Mouse (Mus musculus): ENCODE results near the gene Acly.

Acly gene

GRCm38 (mm10) chr11:100505997-100506396 lies 21.8 kb downstream of the Acly start:
- no peak for DNase-seq (ENCODE audit: low read depth)

- DNase-seq (ENCODE audit: low read depth) = no peak
Observed at GRCm38 (mm10) chr11:100504990-100505660, 22.7 kb downstream of the Acly start.

GRCm38 (mm10) chr11:100501321-100501720 lies 26.5 kb downstream of the Acly start:
- DNase-seq (ENCODE audit: low read depth) = no peak

GRCm38 (mm10) chr11:100500651-100501050 lies 27.1 kb downstream of the Acly start:
- no peak for DNase-seq (ENCODE audit: low read depth)

- no peak for DNase-seq (ENCODE audit: low read depth)
Observed at GRCm38 (mm10) chr11:100500241-100500640, 27.6 kb downstream of the Acly start.

GRCm38 (mm10) chr11:100493771-100494170 lies 34.0 kb downstream of the Acly start:
- DNase-seq (ENCODE audit: low read depth) = no peak

GRCm38 (mm10) chr11:100490951-100491350 lies 36.8 kb downstream of the Acly start:
- DNase-seq (ENCODE audit: low read depth) = peak; percentile 57

- DNase-seq (ENCODE audit: low read depth) = peak; percentile 65
Observed at GRCm38 (mm10) chr11:100485801-100486538, 41.8 kb downstream of the Acly start.

GRCm38 (mm10) chr11:100484461-100484860 lies 43.3 kb downstream of the Acly start:
- DNase-seq (ENCODE audit: low read depth) = no peak

- DNase-seq (ENCODE audit: low read depth) = no peak
Observed at GRCm38 (mm10) chr11:100479152-100479551, 48.6 kb downstream of the Acly start.

GRCm38 (mm10) chr11:100476281-100476680 lies 51.5 kb downstream of the Acly start:
- no peak for DNase-seq (ENCODE audit: low read depth)

GRCm38 (mm10) chr11:100472935-100473295 lies 54.9 kb downstream of the Acly start:
- DNase-seq (ENCODE audit: low read depth) = no peak

GRCm38 (mm10) chr11:100472197-100472934 lies 55.4 kb downstream of the Acly start, which contains the start of gene Klhl11:
Klhl11 (minus strand) TSS chr11:100472741.
- DNase-seq (ENCODE audit: low read depth) = peak; percentile 98

GRCm38 (mm10) chr11:100471352-100472196 lies 56.2 kb downstream of the Acly start:
- peak; percentile 12 for DNase-seq (ENCODE audit: low read depth)

GRCm38 (mm10) chr11:100465833-100466232 lies 62.0 kb downstream of the Acly start:
- no peak for DNase-seq (ENCODE audit: low read depth)

- DNase-seq (ENCODE audit: low read depth) = no peak
Observed at GRCm38 (mm10) chr11:100465229-100465792, 62.5 kb downstream of the Acly start.

GRCm38 (mm10) chr11:100462699-100463098 lies 65.1 kb downstream of the Acly start:
- DNase-seq (ENCODE audit: low read depth) = no peak

GRCm38 (mm10) chr11:100457711-100458110 lies 70.1 kb downstream of the Acly start:
- DNase-seq (ENCODE audit: low read depth) = no peak

- no peak for DNase-seq (ENCODE audit: low read depth)
Observed at GRCm38 (mm10) chr11:100457247-100457646, 70.6 kb downstream of the Acly start.

- DNase-seq (ENCODE audit: low read depth) = no peak
Observed at GRCm38 (mm10) chr11:100442625-100443024, 85.2 kb downstream of the Acly start.

- DNase-seq (ENCODE audit: low read depth) = no peak
Observed at GRCm38 (mm10) chr11:100441797-100442196, 86.0 kb downstream of the Acly start, which contains the start of the genes Nt5c3b and Klhl10. Nt5c3b (minus strand) TSS chr11:100441808. Klhl10 (plus strand) TSS chr11:100441917.
